Mouse (Mus musculus): ENCODE data around the gene Dnajc4.
"Not testable (repeated sequence)": the region's sequence is repeated elsewhere in the genome, so short reads cannot be mapped to it uniquely, and the experiment has no call there.

Gene Dnajc4

GRCm38 (mm10) chr19:6996006-6996405 lies 3.6 kb upstream of the Dnajc4 start, which contains the start of the genes Nudt22 and Trpt1:
Nudt22 (minus strand) TSS chr19:6996117.
Trpt1 (plus strand) TSS chr19:6996131.
- in situ Hi-C loops (cut with MboI, MseI): no loop called here

GRCm38 (mm10) chr19:6995255-6995991 lies 3.1 kb upstream of the Dnajc4 start:
- in situ Hi-C loops (cut with MboI, MseI): no loop called here

GRCm38 (mm10) chr19:6994489-6994888 lies 2.1 kb upstream of the Dnajc4 start:
- in situ Hi-C loops (cut with MboI, MseI): no loop called here

- in situ Hi-C loops (cut with MboI, MseI): no loop called here
Observed at GRCm38 (mm10) chr19:6994002-6994401, 1.6 kb upstream of the Dnajc4 start.

GRCm38 (mm10) chr19:6993011-6993770 lies 819 bp upstream of the Dnajc4 start:
- in situ Hi-C loops (cut with MboI, MseI): no loop called here

GRCm38 (mm10) chr19:6991166-6991565 lies 1.2 kb downstream of the Dnajc4 start:
- in situ Hi-C loops (cut with MboI, MseI): not testable (repeated sequence)

- in situ Hi-C loops (cut with MboI, MseI): no loop called here
Observed at GRCm38 (mm10) chr19:6990712-6991111, 1.7 kb downstream of the Dnajc4 start.

- in situ Hi-C loops (cut with MboI, MseI): no loop called here
Observed at GRCm38 (mm10) chr19:6989251-6989650, 3.1 kb downstream of the Dnajc4 start.

- in situ Hi-C loops (cut with MboI, MseI): no loop called here
Observed at GRCm38 (mm10) chr19:6987904-6988285, 4.5 kb downstream of the Dnajc4 start.

- in situ Hi-C loops (cut with MboI, MseI): no loop called here
Observed at GRCm38 (mm10) chr19:6987061-6987903, 5.1 kb downstream of the Dnajc4 start, which contains the start of gene Vegfb. Vegfb (minus strand) TSS chr19:6987651.

GRCm38 (mm10) chr19:6985951-6986708 lies 6.2 kb downstream of the Dnajc4 start:
- in situ Hi-C loops (cut with MboI, MseI): no loop called here

GRCm38 (mm10) chr19:6985300-6985699 lies 7.1 kb downstream of the Dnajc4 start:
- in situ Hi-C loops (cut with MboI, MseI): no loop called here

- in situ Hi-C loops (cut with MboI, MseI): no loop called here
Observed at GRCm38 (mm10) chr19:6983621-6984020, 8.8 kb downstream of the Dnajc4 start.

- in situ Hi-C loops (cut with MboI, MseI): no loop called here
Observed at GRCm38 (mm10) chr19:6981465-6981864, 10.9 kb downstream of the Dnajc4 start.

- in situ Hi-C loops (cut with MboI, MseI): no loop called here
Observed at GRCm38 (mm10) chr19:6980381-6981093, 11.8 kb downstream of the Dnajc4 start, which contains the start of gene Fkbp2. Fkbp2 (minus strand) TSS chr19:6980501.

GRCm38 (mm10) chr19:6979486-6980380 lies 12.6 kb downstream of the Dnajc4 start:
- in situ Hi-C loops (cut with MboI, MseI): loop anchor here (5.0 kb wide), 1 partner anchor 38 kb away; the partner anchor contains the start of gene Fermt3

GRCm38 (mm10) chr19:6979001-6979479 lies 13.3 kb downstream of the Dnajc4 start:
- in situ Hi-C loops (cut with MboI, MseI): loop anchor here (5.0 kb wide), 1 partner anchor 38 kb away; the partner anchor contains the start of gene Fermt3

- in situ Hi-C loops (cut with MboI, MseI): loop anchor here (5.0 kb wide), 1 partner anchor 39 kb away; the partner anchor contains the start of gene Fermt3
Observed at GRCm38 (mm10) chr19:6978639-6978974, 13.8 kb downstream of the Dnajc4 start.

Measured in T-helper 1 cell (primary cell).